Mouse (Mus musculus): ENCODE results near the gene Slc39a13. TPM values are rescaled to one million over a fixed set of nuclear protein-coding genes. Genes with fewer than 3 reads are reported as not detected.
"Not testable (repeated sequence)": the region's sequence is repeated elsewhere in the genome, so short reads cannot be mapped to it uniquely, and the experiment has no call there.

Slc39a13 gene
- total and polyA plus RNA-seq, 2 experiments from 2014 or later: 22.6 to 37.1 TPM

DNA sequence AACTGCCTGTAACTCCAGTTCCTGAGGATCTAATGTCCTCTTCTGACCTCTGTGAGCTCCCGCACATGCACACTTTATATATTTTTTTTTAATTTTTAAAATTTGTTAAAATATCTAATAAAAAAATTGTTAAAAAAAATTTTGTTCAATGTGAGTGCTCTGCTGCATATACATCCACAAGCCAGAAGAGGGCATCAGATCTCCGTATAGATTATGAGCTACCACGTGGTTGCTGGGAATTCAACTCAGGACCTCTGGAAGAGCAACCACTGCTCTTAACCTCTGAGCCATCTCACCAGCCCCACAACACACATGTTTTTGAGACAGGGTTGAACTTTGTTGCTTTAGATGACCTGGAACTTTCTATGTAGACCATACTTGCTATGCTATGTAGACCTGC, 37.2 kb downstream of the Slc39a13 start:
- no peaks in the 10 kb centered on the region for H3K27me3 ChIP-seq (ENCODE audit: insufficient read depth, low read length)
- no peaks in the 10 kb centered on the region for H3K9me3 ChIP-seq (ENCODE audit: low read length)
- no peaks in the 10 kb centered on the region for H3K36me3 ChIP-seq (ENCODE audit: insufficient read depth, low read length)
- H3K4me2 ChIP-seq (ENCODE audit: low read depth, low read length): no peak overlapping the region
- ATAC-seq (no peak), DNase-seq (ENCODE audit: low spot score) (peak; percentile 22)
- peak; percentile 31; the same call in 1 of the 2 replicates for TF ChIP-seq CTCF (IDR thresholded peaks at IDR 0.05; ENCODE audit: low read depth)
- WGBS: 27% methylated on average over 3 of the region's 3 CpGs
- H3K27ac ChIP-seq: no peak overlapping the region
- H3K4me1 ChIP-seq (ENCODE audit: insufficient read depth, low read length): no peaks in the 10 kb centered on the region
- H3K4me3 ChIP-seq (ENCODE audit: low read length): no peak overlapping the region
- no peak overlapping the region for H3K9ac ChIP-seq (replicated peaks; ENCODE audit: low read length)

DNA sequence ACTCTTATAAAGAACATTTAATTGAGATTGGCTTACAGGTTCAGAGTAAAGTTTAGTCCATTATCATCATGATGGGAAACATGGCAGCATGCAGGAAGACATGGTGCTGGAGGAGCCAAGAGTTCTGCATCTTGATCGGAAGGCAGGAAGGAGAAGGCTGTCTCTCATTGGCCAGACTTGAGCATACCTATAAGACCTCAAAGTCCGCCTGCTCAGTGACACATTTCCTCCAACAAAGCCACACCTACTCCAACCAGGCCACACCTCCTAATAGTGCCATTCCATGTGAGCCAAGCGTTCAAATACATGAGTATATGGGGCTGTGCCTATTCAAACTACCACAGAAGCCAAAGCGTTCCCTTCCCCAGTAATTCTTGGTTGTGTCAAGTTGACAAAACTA, 39.0 kb downstream of the Slc39a13 start:
- no peaks in the 10 kb centered on the region for H3K36me3 ChIP-seq (ENCODE audit: insufficient read depth, low read length)
- WGBS: 81% methylated on average over 4 of the region's 4 CpGs
- no peak overlapping the region for H3K4me3 ChIP-seq (ENCODE audit: low read length)
- no peak overlapping the region for H3K4me2 ChIP-seq (ENCODE audit: low read depth, low read length)
- no peak overlapping the region for H3K9ac ChIP-seq (replicated peaks; ENCODE audit: low read length)
- no peak for TF ChIP-seq CTCF (IDR thresholded peaks at IDR 0.05; ENCODE audit: low read depth)
- H3K27me3 ChIP-seq (ENCODE audit: insufficient read depth, low read length): no peaks in the 10 kb centered on the region
- no peaks in the 10 kb centered on the region for H3K9me3 ChIP-seq (ENCODE audit: low read length)
- ATAC-seq (no peak), DNase-seq (ENCODE audit: low spot score) (no peak)
- H3K27ac ChIP-seq: no peak overlapping the region
- no peaks in the 10 kb centered on the region for H3K4me1 ChIP-seq (ENCODE audit: insufficient read depth, low read length)

DNA sequence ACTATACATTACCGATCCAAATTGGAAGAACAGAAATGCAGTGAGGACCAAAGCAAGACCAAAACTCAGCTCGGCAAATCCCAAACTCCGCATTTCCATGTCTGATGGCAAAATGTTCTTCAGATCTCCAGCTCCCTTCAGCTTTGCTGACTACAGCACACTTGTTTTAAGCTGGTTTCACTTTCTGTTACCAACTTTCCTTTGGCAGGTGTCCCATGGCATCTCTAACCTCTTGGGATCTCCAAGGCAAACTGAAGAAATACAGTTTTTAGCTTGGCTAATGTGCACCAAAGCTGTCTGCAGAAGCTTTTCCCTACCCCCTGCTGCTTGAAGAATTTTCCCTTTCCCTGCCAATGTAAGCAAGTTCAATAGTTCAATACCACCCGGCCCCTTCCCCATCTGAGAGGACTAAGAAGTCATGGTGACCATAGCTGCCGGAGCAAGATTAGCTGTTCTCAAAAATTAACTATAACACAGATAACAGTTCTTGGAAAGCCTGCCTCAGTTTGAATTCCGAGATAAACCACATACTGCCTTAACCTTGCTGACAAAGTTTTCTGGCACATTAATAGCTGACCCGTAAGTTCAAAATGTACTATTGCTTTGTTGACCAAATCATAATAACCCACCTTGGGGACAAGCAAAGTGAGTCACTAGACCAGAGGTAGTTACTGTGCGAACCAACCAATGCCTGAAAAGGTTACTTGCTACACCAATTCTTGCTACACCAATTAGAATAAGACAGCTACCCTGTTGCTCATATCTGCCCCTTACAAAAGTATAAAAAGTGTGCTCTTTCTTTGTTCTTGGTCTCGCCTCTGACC, 42.6 kb downstream of the Slc39a13 start:
- H3K4me2 ChIP-seq (ENCODE audit: low read depth, low read length): no peak overlapping the region
- no peaks in the 10 kb centered on the region for H3K9me3 ChIP-seq (ENCODE audit: low read length)
- H3K4me3 ChIP-seq (ENCODE audit: low read length): no peak overlapping the region
- TF ChIP-seq CTCF (IDR thresholded peaks at IDR 0.05; ENCODE audit: low read depth): no peak
- DNase-seq (ENCODE audit: low spot score): no peak
- H3K9ac ChIP-seq (replicated peaks; ENCODE audit: low read length): no peak overlapping the region
- H3K4me1 ChIP-seq (ENCODE audit: insufficient read depth, low read length): no peaks in the 10 kb centered on the region
- no peak overlapping the region for H3K27ac ChIP-seq
- no peaks in the 10 kb centered on the region for H3K36me3 ChIP-seq (ENCODE audit: insufficient read depth, low read length)
- 71% methylated on average over 9 of the region's 9 CpGs for WGBS
- no peak for ATAC-seq
- H3K27me3 ChIP-seq (ENCODE audit: insufficient read depth, low read length): no peaks in the 10 kb centered on the region

GRCm38 (mm10) chr2:91026491-91026890, 43.7 kb downstream of the Slc39a13 start:
- Histone ChIP-seq H3K4me3 (ENCODE audit: low read length) (no peak overlapping the region), H3K4me1 (ENCODE audit: insufficient read depth, low read length) (no peaks in the 10 kb centered on the region), H3K9me3 (ENCODE audit: low read length) (no peaks in the 10 kb centered on the region), H3K27ac (no peak overlapping the region), H3K4me2 (ENCODE audit: low read depth, low read length) (no peak overlapping the region), H3K36me3 (ENCODE audit: insufficient read depth, low read length) (no peaks in the 10 kb centered on the region), H3K27me3 (ENCODE audit: insufficient read depth, low read length) (no peaks in the 10 kb centered on the region), H3K9ac (replicated peaks; ENCODE audit: low read length) (no peak overlapping the region)
- ATAC-seq (no peak), DNase-seq (ENCODE audit: low spot score) (no peak)
- no peak for TF ChIP-seq CTCF (IDR thresholded peaks at IDR 0.05; ENCODE audit: low read depth)
- WGBS: 68% methylated on average over 1 of the region's 1 CpGs

- no peak for TF ChIP-seq CTCF (IDR thresholded peaks at IDR 0.05; ENCODE audit: low read depth)
- no peaks in the 10 kb centered on the region for H3K27me3 ChIP-seq (ENCODE audit: insufficient read depth, low read length)
- DNase-seq (ENCODE audit: low spot score): no peak
- H3K4me3 ChIP-seq (ENCODE audit: low read length): no peak overlapping the region
- H3K9me3 ChIP-seq (ENCODE audit: low read length): no peaks in the 10 kb centered on the region
- H3K4me2 ChIP-seq (ENCODE audit: low read depth, low read length): no peak overlapping the region
- no peaks in the 10 kb centered on the region for H3K4me1 ChIP-seq (ENCODE audit: insufficient read depth, low read length)
- ATAC-seq: no peak
- 89% methylated on average over 1 of the region's 1 CpGs for WGBS
- H3K9ac ChIP-seq (replicated peaks; ENCODE audit: low read length): no peak overlapping the region
- H3K36me3 ChIP-seq (ENCODE audit: insufficient read depth, low read length): no peaks in the 10 kb centered on the region; the same call in 1 of the 2 replicates
- no peak overlapping the region for H3K27ac ChIP-seq
Measured at GRCm38 (mm10) chr2:91025081-91025516, 45.1 kb downstream of the Slc39a13 start.

- H3K27me3 ChIP-seq (ENCODE audit: insufficient read depth, low read length): no peaks in the 10 kb centered on the region
- 96% methylated on average over 1 of the region's 1 CpGs for WGBS
- no peak for TF ChIP-seq CTCF (IDR thresholded peaks at IDR 0.05; ENCODE audit: low read depth)
- no peak overlapping the region for H3K9ac ChIP-seq (replicated peaks; ENCODE audit: low read length)
- no peak overlapping the region for H3K27ac ChIP-seq
- DNase-seq (ENCODE audit: low spot score) (no peak), ATAC-seq (no peak)
- no peaks in the 10 kb centered on the region for H3K9me3 ChIP-seq (ENCODE audit: low read length)
- H3K4me2 ChIP-seq (ENCODE audit: low read depth, low read length): no peak overlapping the region
- H3K4me1 ChIP-seq (ENCODE audit: insufficient read depth, low read length): no peaks in the 10 kb centered on the region
- H3K36me3 ChIP-seq (ENCODE audit: insufficient read depth, low read length): peaks cover 3% of the 10 kb centered on the region; the same call in 1 of the 2 replicates
- H3K4me3 ChIP-seq (ENCODE audit: low read length): no peak overlapping the region
Measured at GRCm38 (mm10) chr2:91023956-91024355, 46.3 kb downstream of the Slc39a13 start.

DNA sequence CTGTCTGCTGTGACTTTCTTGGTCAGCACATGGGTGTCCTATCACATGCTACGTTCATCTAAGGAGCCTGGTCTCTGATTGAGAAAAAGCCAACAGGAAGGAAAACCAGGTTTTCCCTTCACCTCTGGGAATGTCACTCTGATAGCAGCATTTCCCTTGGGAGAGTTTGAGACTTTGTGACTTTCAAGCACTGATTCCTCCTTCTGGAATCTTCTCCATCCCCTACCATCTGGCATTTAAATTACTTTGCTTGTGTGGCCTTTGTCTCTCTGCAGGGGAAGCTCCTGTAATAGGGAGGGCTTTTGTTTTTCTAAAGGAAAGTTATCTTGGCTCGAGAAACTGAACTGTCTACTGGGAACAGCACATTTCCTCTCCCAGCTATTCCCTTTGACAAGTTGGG, 47.1 kb downstream of the Slc39a13 start:
- Histone ChIP-seq H3K9ac (replicated peaks; ENCODE audit: low read length) (no peak overlapping the region), H3K36me3 (ENCODE audit: insufficient read depth, low read length) (peaks cover 3% of the 10 kb centered on the region; the same call in 1 of the 2 replicates), H3K27ac (no peak overlapping the region), H3K27me3 (ENCODE audit: insufficient read depth, low read length) (no peaks in the 10 kb centered on the region), H3K4me3 (ENCODE audit: low read length) (no peak overlapping the region), H3K4me1 (ENCODE audit: insufficient read depth, low read length) (no peaks in the 10 kb centered on the region), H3K9me3 (ENCODE audit: low read length) (no peaks in the 10 kb centered on the region), H3K4me2 (ENCODE audit: low read depth, low read length) (no peak overlapping the region)
- ATAC-seq (no peak), DNase-seq (ENCODE audit: low spot score) (no peak)
- TF ChIP-seq CTCF (IDR thresholded peaks at IDR 0.05; ENCODE audit: low read depth): no peak
- WGBS: 53% methylated on average over 2 of the region's 2 CpGs

GRCm38 (mm10) chr2:91022266-91022665, 48.0 kb downstream of the Slc39a13 start:
- not testable (repeated sequence) for H3K27ac ChIP-seq; H3K4me3 ChIP-seq (ENCODE audit: low read length); H3K9me3 ChIP-seq (ENCODE audit: low read length); H3K36me3 ChIP-seq (ENCODE audit: insufficient read depth, low read length); H3K9ac ChIP-seq (replicated peaks; ENCODE audit: low read length); DNase-seq (ENCODE audit: low spot score); ATAC-seq; H3K27me3 ChIP-seq (ENCODE audit: insufficient read depth, low read length); H3K4me1 ChIP-seq (ENCODE audit: insufficient read depth, low read length); H3K4me2 ChIP-seq (ENCODE audit: low read depth, low read length)
- WGBS: 92% methylated on average over 7 of the region's 7 CpGs

Data from hindbrain, postnatal 0 days (tissue).